Mouse (Mus musculus) Patski (cell line): ENCODE results near the gene Dguok. TPM values are rescaled to one million over a fixed set of nuclear protein-coding genes. Genes with fewer than 3 reads are reported as not detected.

ENCODE experiments used
- ATAC-seq: fragments of 100-300 bp; one replicate; pipeline ENCODE4 v1.8.0; 2021
- CTCF ChIA-PET: fragments of 350-600 bp; sonication (Branson Sonifier 250); formaldehyde crosslinking; loops from one replicate; lab custom pipeline; 2022; ENCODE audit warnings: inconsistent platforms; lab: Charles Lee
- POLR2A ChIA-PET: fragments of 350-600 bp; sonication (Branson Sonifier 250); formaldehyde crosslinking; loops from one replicate; lab custom pipeline; 2022; ENCODE audit warnings: antibody characterized with exemption, inconsistent platforms; lab: Charles Lee
- DNase-seq: peaks from one replicate; pipeline ENCODE4 v3.0.0-alpha.2; 2011; ENCODE audit warnings: low read depth, low spot score
- H3K27me3 ChIP-seq: fragments of 371-371 bp; one replicate; pipeline ENCODE4 v1.5.1; 2021
- CTCF ChIP-seq: fragments of 100-300 bp; IDR thresholded peaks from one replicate; pipeline ENCODE4 v1.5.1; 2021
- in situ Hi-C: fragments of 300-500 bp; cut with MboI; formaldehyde crosslinking; loops from 3 replicates; pipeline ENCODE4 v1.11.1; 2018; ENCODE audit warnings: low pct_unique_long_range_greater_than_20kb, mixed read lengths
- polyA plus RNA-seq: library from polyadenylated mRNA; unstranded; gene quantifications from one replicate; pipeline ENCODE4 v1.2.3, GENCODE M21; 2021

The Dguok gene
- polyA plus RNA-seq, 1 experiment from 2014 or later, result 42.2 TPM

- no peaks in the 10 kb centered on the region for H3K27me3 ChIP-seq
- ChIA-PET POLR2A (interaction anchor here (0.7 to 1.5 kb wide), 2 partner anchors 10 to 24 kb away, joined by 3 to 4 read pairs; no protein-coding TSS in a partner anchor), CTCF (interaction anchor here (1.3 kb wide), 1 partner anchor 80 kb away, joined by 3 read pairs; no protein-coding TSS in a partner anchor)
- in situ Hi-C loops, result no loop called here
- DNase-seq (no peak), ATAC-seq (no peak)
- TF ChIP-seq CTCF, result no peak
Measured at GRCm38 (mm10) chr6:83437802-83438201, 69.0 kb downstream of the Dguok start.

- H3K27me3 ChIP-seq, result no peaks in the 10 kb centered on the region
- DNase-seq, result no peak
- in situ Hi-C loops, result no loop called here
- ChIA-PET CTCF (interaction anchor here (1.0 to 1.3 kb wide), 2 partner anchors 9 to 80 kb away, joined by 3 read pairs; no protein-coding TSS in a partner anchor), POLR2A (interaction anchor here (0.7 kb wide), 1 partner anchor 9 kb away, joined by 3 read pairs; no protein-coding TSS in a partner anchor)
- ATAC-seq, result no peak
- no peak for TF ChIP-seq CTCF
Measured at GRCm38 (mm10) chr6:83437225-83437624, 69.5 kb downstream of the Dguok start.

GRCm38 (mm10) chr6:83436547-83436946, 70.2 kb downstream of the Dguok start:
- ATAC-seq, result no peak
- POLR2A ChIA-PET, result no interaction called here

GRCm38 (mm10) chr6:83435174-83435573, 71.6 kb downstream of the Dguok start:
- ATAC-seq, result no peak
- no peak for TF ChIP-seq CTCF
- CTCF ChIA-PET, result interaction anchor here (2.2 kb wide), 1 partner anchor 66 kb away, joined by 5 read pairs; no protein-coding TSS in a partner anchor
- DNase-seq, result no peak
- no peaks in the 10 kb centered on the region for H3K27me3 ChIP-seq
- in situ Hi-C loops, result no loop called here
- POLR2A ChIA-PET, result no interaction called here

More at GRCm38 (mm10) chr6:83436547-83436946, 70.2 kb downstream of the Dguok start:
- TF ChIP-seq CTCF, result no peak
- DNase-seq, result no peak
- H3K27me3 ChIP-seq, result no peaks in the 10 kb centered on the region
- CTCF ChIA-PET, result interaction anchor here (1.0 to 2.2 kb wide), 3 partner anchors 8 to 79 kb away, joined by 3 to 5 read pairs (median 3); no protein-coding TSS in a partner anchor
- in situ Hi-C loops, result no loop called here

- ChIA-PET POLR2A (no interaction called here), CTCF (no interaction called here)
- no peak for ATAC-seq
- in situ Hi-C loops, result no loop called here
- DNase-seq, result no peak
- H3K27me3 ChIP-seq, result no peaks in the 10 kb centered on the region
- TF ChIP-seq CTCF, result no peak
Measured at GRCm38 (mm10) chr6:83433546-83433945, 73.2 kb downstream of the Dguok start.

GRCm38 (mm10) chr6:83432966-83433365, 73.8 kb downstream of the Dguok start:
- POLR2A ChIA-PET, result no interaction called here
- ATAC-seq, result no peak
- no peaks in the 10 kb centered on the region for H3K27me3 ChIP-seq
- in situ Hi-C loops, result no loop called here
- CTCF ChIA-PET, result interaction anchor here (1.4 to 1.8 kb wide), 2 partner anchors 10 to 25 kb away, joined by 4 to 5 read pairs; no protein-coding TSS in a partner anchor
- TF ChIP-seq CTCF, result no peak
- DNase-seq, result no peak

Other genes with a start within 250 kb of the Dguok start
- gene Mthfd2, start 181.1 kb downstream of the Dguok start, polyA plus RNA-seq, result 117 TPM
- gene Mob1a, start 181.0 kb downstream of the Dguok start, polyA plus RNA-seq, result 90.6 TPM
- gene Bola3, start 157.8 kb downstream of the Dguok start, polyA plus RNA-seq, result 126 TPM
- 10.5 TPM for gene Tet3, start 47.9 kb downstream of the Dguok start, polyA plus RNA-seq
- 1.6 TPM for gene Actg2, start 29.3 kb upstream of the Dguok start, polyA plus RNA-seq
- 31.1 TPM for gene Stambp, start 65.8 kb upstream of the Dguok start, polyA plus RNA-seq
- gene Clec4f, start 149.2 kb upstream of the Dguok start, polyA plus RNA-seq, result not detected
- gene Cd207, start 170.9 kb upstream of the Dguok start, polyA plus RNA-seq, result not detected
- gene Vax2, start 204.3 kb upstream of the Dguok start, polyA plus RNA-seq, result 0.14 TPM
- not detected for gene Atp6v1b1, start 236.0 kb upstream of the Dguok start, polyA plus RNA-seq